Comparison of ENCODE assay signal across 18 mouse cellular contexts in genomic region chr8:122856288-122856687, GRCm38 (mm10). TPM values are rescaled to one million over a fixed set of nuclear protein-coding genes. Genes with fewer than 3 reads are reported as not detected.
A peak's percentile ranks its signal among the peaks of the same experiment; 100 is the strongest.
DNase-seq lines count a peak whose midpoint lies in the region; ATAC-seq and TF ChIP-seq lines count a peak whose summit lies in the region.
"Had no signal": no experiment of that assay in that cellular context is flagged by ENCODE, and none has a peak within 500 bp of the region (broad histone marks: within the 10 kb centered on the region; RNA-seq: fewer than 3 reads in every experiment).

No protein-coding gene starts in this region.

- no peaks in the 10 kb centered on the region for H3K27me3 ChIP-seq in cerebellum, adult 2 months (ENCODE audit: control insufficient read depth, insufficient read depth, low read length)
- peaks cover 82% of the 10 kb centered on the region for H3K27me3 ChIP-seq in liver, embryonic 12.5 days (replicated peaks)
- H3K27me3 ChIP-seq in liver, embryonic 11.5 days (replicated peaks; ENCODE audit: control insufficient read depth, insufficient read depth, low read length), result peaks cover 8% of the 10 kb centered on the region; the same call in 1 of the 2 replicates
- H3K27me3 ChIP-seq: embryonic facial prominence, embryonic 13.5 days; embryonic facial prominence, embryonic 15.5 days had no signal

- DNase-seq in cerebellum, adult 2 months, result peak in 1 of 2 experiments; percentile 65
- no peak for DNase-seq in cerebellum, postnatal 4 days (ENCODE audit: low spot score in 2 of 2)
- peak; percentile 66 for DNase-seq in cerebellum, adult 9-11 months
- no peak for DNase-seq in liver, embryonic 11.5 days (ENCODE audit: low spot score)
- DNase-seq: adrenal gland, adult 2 months; adrenal gland, postnatal 10 days; adrenal gland, postnatal 25 days; cerebellum, adult 8-10 months; embryo, embryonic 11 days had no signal

- no peaks in the 10 kb centered on the region for H3K36me3 ChIP-seq in liver, embryonic 12.5 days
- H3K36me3 ChIP-seq in liver, embryonic 11.5 days (ENCODE audit: control insufficient read depth, insufficient read depth, low read length), result no peaks in the 10 kb centered on the region
- H3K36me3 ChIP-seq: embryonic facial prominence, embryonic 13.5 days; embryonic facial prominence, embryonic 15.5 days; forebrain, embryonic 10.5 days; forebrain, embryonic 12.5 days had no signal

- H3K4me2 ChIP-seq in liver, embryonic 12.5 days, result no peak overlapping the region
- H3K4me2 ChIP-seq in liver, embryonic 11.5 days, result no peak overlapping the region
- H3K4me2 ChIP-seq: embryonic facial prominence, embryonic 13.5 days; embryonic facial prominence, embryonic 15.5 days; forebrain, embryonic 12.5 days had no signal

- H3K9me3 ChIP-seq in liver, embryonic 12.5 days (replicated peaks), result no peaks in the 10 kb centered on the region
- H3K9me3 ChIP-seq in liver, embryonic 11.5 days (ENCODE audit: control insufficient read depth, low read length), result no peaks in the 10 kb centered on the region
- H3K9me3 ChIP-seq: embryonic facial prominence, embryonic 13.5 days; embryonic facial prominence, embryonic 15.5 days; forebrain, embryonic 10.5 days; forebrain, embryonic 12.5 days had no signal

- H3K4me1 ChIP-seq in cerebellum, adult 2 months (ENCODE audit: control insufficient read depth, insufficient read depth, low read length), result peaks cover 58% of the 10 kb centered on the region
- peaks cover 9% of the 10 kb centered on the region for H3K4me1 ChIP-seq in liver, embryonic 12.5 days
- H3K4me1 ChIP-seq in liver, embryonic 11.5 days (replicated peaks; ENCODE audit: control insufficient read depth, insufficient read depth, low read length), result peaks cover 2% of the 10 kb centered on the region; the same call in 1 of the 2 replicates

- ATAC-seq in cerebellum, adult (ENCODE audit: insufficient number of reproducible peaks, low FRiP score, low TSS enrichment), result no peak
- ATAC-seq in liver, embryonic 12.5 days, result peak; percentile 37; the same call in 1 of the 2 replicates
- no peak; the same call in 1 of the 2 replicates for ATAC-seq in liver, embryonic 11.5 days (replicated peaks; ENCODE audit: low FRiP score)
- ATAC-seq: forebrain, embryonic 14.5 days; forebrain, embryonic 16.5 days had no signal

- no peak overlapping the region for H3K9ac ChIP-seq in liver, embryonic 12.5 days
- no peak overlapping the region for H3K9ac ChIP-seq in liver, embryonic 11.5 days (ENCODE audit: low read depth, low read length)
- H3K9ac ChIP-seq: embryonic facial prominence, embryonic 13.5 days; embryonic facial prominence, embryonic 15.5 days; forebrain, embryonic 12.5 days had no signal

- H3K4me3 ChIP-seq in cerebellum, adult 2 months (replicated peaks; ENCODE audit: insufficient read depth, low read depth, low read length), result no peak overlapping the region
- no peak overlapping the region for H3K4me3 ChIP-seq in liver, embryonic 12.5 days
- no peak overlapping the region for H3K4me3 ChIP-seq in liver, embryonic 11.5 days (ENCODE audit: low read depth, low read length)
- H3K4me3 ChIP-seq: embryonic facial prominence, embryonic 13.5 days; embryonic facial prominence, embryonic 15.5 days; erythroblast, embryonic 14.5 days; forebrain, embryonic 10.5 days; forebrain, embryonic 12.5 days had no signal

- WGBS in cerebellum, adult 2 months, result 70% methylated on average over 8 of the region's 8 CpGs
- 66% methylated on average over 8 of the region's 8 CpGs for WGBS in liver, embryonic 12.5 days (ENCODE audit: insufficient replicate concordance)
- WGBS in liver, embryonic 11.5 days, result 77% methylated on average over 8 of the region's 8 CpGs

- TF ChIP-seq CTCF in cerebellum, adult 2 months (IDR thresholded peaks at IDR 0.05; ENCODE audit: borderline replicate concordance, insufficient read depth, low read depth, low read length), result no peak

- TF ChIP-seq POLR2A in cerebellum, adult 2 months (IDR thresholded peaks at IDR 0.05; ENCODE audit: borderline replicate concordance, insufficient read depth, low read length), result no peak

- H3K27ac ChIP-seq in cerebellum, adult 2 months (ENCODE audit: insufficient read depth, low read length), result peak overlapping the region; percentile 23; the same call in 1 of the 2 replicates
- no peak overlapping the region for H3K27ac ChIP-seq in liver, embryonic 12.5 days
- H3K27ac ChIP-seq in liver, embryonic 11.5 days (ENCODE audit: low read depth, low read length), result no peak overlapping the region
- H3K27ac ChIP-seq: embryonic facial prominence, embryonic 13.5 days; embryonic facial prominence, embryonic 15.5 days; forebrain, embryonic 10.5 days; forebrain, embryonic 12.5 days had no signal

RNA-seq across cellular contexts. Expression of gene Cdh15, which starts 8.5 kb away (rescaled TPM):
- polyA plus RNA-seq in cerebellum, adult 2 months (2012; rRNA removed), result 26.5 and 34.3 TPM in 2 replicates
- polyA plus RNA-seq in liver, embryonic 12.5 days (2016; fragmentation: Nextera tagmentation; extraction: Ambion mirVana), result 0.17 and 0.66 TPM in 2 replicates
- polyA plus RNA-seq in liver, embryonic 11.5 days (2014; fragmentation: Nextera tagmentation; extraction: Ambion mirVana), result 0.97 and 1.5 TPM in 2 replicates
- polyA plus RNA-seq: erythroblast, embryonic 14.5 days had no signal

Comparison
In these comparisons a context has a peak if more than half of its experiments do, and no peak if none do; other contexts are left out.
1. RNA of gene Cdh15, which starts 8.5 kb away (polyA plus RNA-seq): 26.5 to 34.3 TPM in cerebellum, adult 2 months; 0.97 to 1.5 TPM in liver, embryonic 11.5 days and 0.17 to 0.66 TPM in liver, embryonic 12.5 days; every median in the first group is over 10 times any median in the second.